Comparison of ENCODE assay signal across 7 mouse cellular contexts in the genomic region with DNA sequence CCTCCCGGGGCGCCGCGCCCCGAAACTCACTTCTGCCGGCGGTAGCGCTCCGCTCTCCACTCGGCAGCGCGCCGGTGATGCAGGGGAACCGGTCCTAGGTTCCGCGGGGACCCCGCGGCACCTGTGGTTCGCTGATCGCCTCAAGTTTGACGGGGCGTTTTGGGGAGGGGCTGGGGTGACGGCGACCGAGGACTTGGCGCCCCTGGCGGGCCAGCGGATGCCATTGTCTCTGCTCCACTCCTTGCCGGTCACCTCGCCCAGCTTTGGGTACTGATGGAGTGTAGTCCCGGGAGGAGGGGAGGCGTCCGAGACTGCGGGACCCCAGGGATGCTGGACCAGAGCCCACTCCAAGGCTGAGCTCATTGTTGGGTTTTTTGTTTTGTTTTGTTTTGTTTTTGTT. TPM values are rescaled to one million over a fixed set of nuclear protein-coding genes. Genes with fewer than 3 reads are reported as not detected.
DNase-seq lines count a peak whose midpoint lies in the region; TF ChIP-seq lines count a peak whose summit lies in the region.

No protein-coding gene starts in this region.

- 25% methylated on average over 34 of the region's 34 CpGs for WGBS in forebrain, embryonic 10.5 days
- 25% methylated on average over 34 of the region's 34 CpGs for WGBS in spleen, adult 2 months

- no peaks in the 10 kb centered on the region for H3K9me3 ChIP-seq in ES-E14 (ENCODE audit: control insufficient read depth, insufficient read depth, low read depth, low read length)
- no peaks in the 10 kb centered on the region for H3K9me3 ChIP-seq in forebrain, embryonic 10.5 days

- H3K27me3 ChIP-seq in forebrain, embryonic 10.5 days (ENCODE audit: poor library complexity, severe bottlenecking): peaks cover 64% of the 10 kb centered on the region
- H3K27me3 ChIP-seq in spleen, adult 2 months (ENCODE audit: control insufficient read depth, insufficient read depth, low read length): no peaks in the 10 kb centered on the region

- no peak for TF ChIP-seq CTCF in spleen, adult 2 months (IDR thresholded peaks at IDR 0.05; ENCODE audit: extremely low read depth, insufficient read depth, insufficient read length, insufficient replicate concordance)

- TF ChIP-seq POLR2A in spleen, adult 2 months (IDR thresholded peaks at IDR 0.05; ENCODE audit: low read depth, low read length): no peak

- in situ Hi-C loops in ES-E14 (cut with MboI; ENCODE audit: low sequenced_read_pairs in 2 of 2, unreplicated experiment in 2 of 2): no loop called here

- DNase-seq in ES-E14 (ENCODE audit: low read depth, low spot score): no peak
- peak; percentile 30 to 44 for DNase-seq in adrenal gland, postnatal 36 days
- DNase-seq in forebrain, embryonic 10.5 days (ENCODE audit: extremely low spot score, low spot score): peak; percentile 43
- DNase-seq in heart, postnatal 4 days: peak; percentile 50
- peak; percentile 4 to 21 for DNase-seq in layer of hippocampus, postnatal 36 days
- peak; percentile 55 to 58 for DNase-seq in lung, postnatal 4 days
- DNase-seq in spleen, adult 2 months (ENCODE audit: low read depth in 1 of 2, low spot score in 2 of 2): peak in 1 of 2 experiments; percentile 40

- H3K4me3 ChIP-seq in ES-E14 (ENCODE audit: insufficient read depth in 1 of 2, low read depth in 1 of 2, low read length in 2 of 2, poor library complexity in 1 of 2, severe bottlenecking in 1 of 2): peak overlapping the region; percentile 81 to 90
- peak overlapping the region; percentile 68 for H3K4me3 ChIP-seq in forebrain, embryonic 10.5 days
- H3K4me3 ChIP-seq in spleen, adult 2 months (ENCODE audit: extremely low read depth, insufficient read depth, insufficient read length): peak overlapping the region; percentile 67

- no peaks in the 10 kb centered on the region for H3K4me1 ChIP-seq in ES-E14 (ENCODE audit: control insufficient read depth in 2 of 2, insufficient read depth in 2 of 2, low read length in 2 of 2, poor library complexity in 1 of 2)
- no peaks in the 10 kb centered on the region for H3K4me1 ChIP-seq in forebrain, embryonic 10.5 days
- no peaks in the 10 kb centered on the region for H3K4me1 ChIP-seq in spleen, adult 2 months (ENCODE audit: control insufficient read depth, insufficient read depth, insufficient read length)

- no peaks in the 10 kb centered on the region for H3K36me3 ChIP-seq in ES-E14 (ENCODE audit: control insufficient read depth, insufficient read depth, low read length, poor library complexity, severe bottlenecking)
- peaks cover 6% of the 10 kb centered on the region; the same call in 1 of the 2 replicates for H3K36me3 ChIP-seq in forebrain, embryonic 10.5 days (replicated peaks)
- H3K36me3 ChIP-seq in spleen, adult 2 months (ENCODE audit: control insufficient read depth, insufficient read depth, low read length): no peaks in the 10 kb centered on the region; the same call in 1 of the 2 replicates

- H3K9ac ChIP-seq in ES-E14 (ENCODE audit: insufficient read depth, low read depth, low read length, poor library complexity, severe bottlenecking): peak overlapping the region; percentile 61

- no peak overlapping the region; the same call in 1 of the 2 replicates for H3K27ac ChIP-seq in ES-E14 (ENCODE audit: insufficient read depth, low read depth, low read length, poor library complexity, severe bottlenecking)
- H3K27ac ChIP-seq in forebrain, embryonic 10.5 days: peak overlapping the region; percentile 91
- peak overlapping the region; percentile 55 for H3K27ac ChIP-seq in spleen, adult 2 months (ENCODE audit: insufficient read depth, low read length)

TF ChIP-seq in ES-E14, 5 proteins besides CTCF, POLR2A, EP300 and RAD21:
- TF ChIP-seq ZC3H11A (IDR thresholded peaks at IDR 0.05; ENCODE audit: borderline replicate concordance, low read depth, low read length) (no peak), CHD2 (IDR thresholded peaks at IDR 0.05; ENCODE audit: low read depth, low read length) (no peak), HCFC1 (IDR thresholded peaks at IDR 0.05; ENCODE audit: borderline replicate concordance, insufficient read depth, low read length) (no peak), MAFK (IDR thresholded peaks at IDR 0.05; ENCODE audit: insufficient read depth, low read depth, low read length) (no peak), ZNF384 (IDR thresholded peaks at IDR 0.05; ENCODE audit: low read depth, low read length) (no peak)

RNA-seq across cellular contexts. Expression of a gene that starts 0.6 kb away (rescaled TPM):
- total RNA-seq in ES-E14 (2012; rRNA removed): 8.1 and 15.4 TPM in 2 replicates
- total RNA-seq in adrenal gland, postnatal 36 days (2021): 10 to 100 TPM; 16.2 to 21.5 TPM
- 19.8 and 22.8 TPM in 2 replicates for polyA plus RNA-seq in forebrain, embryonic 10.5 days (2016; fragmentation: Nextera tagmentation; extraction: Ambion mirVana)
- total RNA-seq in heart, postnatal 4 days (2021): 10 to 100 TPM; 15.7 to 16.8 TPM
- total RNA-seq in layer of hippocampus, postnatal 36 days (2021): 10 to 100 TPM; 40.7 to 42.4 TPM
- polyA plus RNA-seq in spleen, adult 2 months (2012; rRNA removed): 1.7 and 3.1 TPM in 2 replicates

RNA-seq across cellular contexts. Expression of a gene that starts 49.1 kb away (rescaled TPM):
- total RNA-seq in ES-E14 (2012; rRNA removed): 31.9 and 36.9 TPM in 2 replicates
- total RNA-seq in adrenal gland, postnatal 36 days (2021): 10 to 100 TPM; 23.7 to 30.2 TPM
- polyA plus RNA-seq in forebrain, embryonic 10.5 days (2016; fragmentation: Nextera tagmentation; extraction: Ambion mirVana): 67.8 and 74.2 TPM in 2 replicates
- total RNA-seq in heart, postnatal 4 days (2021): 10 to 100 TPM; 13.7 to 24.4 TPM
- 10 to 100 TPM; 46.1 to 50.0 TPM for total RNA-seq in layer of hippocampus, postnatal 36 days (2021)
- polyA plus RNA-seq in spleen, adult 2 months (2012; rRNA removed): 9.0 and 11.8 TPM in 2 replicates
